Mouse (Mus musculus) bone marrow macrophage, adult 2 months (primary cell): ENCODE measurements around the gene Abtb2.

Experiments
- CTCF ChIP-seq: IDR thresholded peaks from 2 replicates; pipeline ENCODE4 v1.5.1; 2012; ENCODE audit warnings: low read depth, mild to moderate bottlenecking, low read length, moderate library complexity
- POLR2A ChIP-seq: IDR thresholded peaks from 2 replicates; pipeline ENCODE4 v1.6.1; 2012; ENCODE audit warnings: mild to moderate bottlenecking, low read depth, low read length, borderline replicate concordance

DNA sequence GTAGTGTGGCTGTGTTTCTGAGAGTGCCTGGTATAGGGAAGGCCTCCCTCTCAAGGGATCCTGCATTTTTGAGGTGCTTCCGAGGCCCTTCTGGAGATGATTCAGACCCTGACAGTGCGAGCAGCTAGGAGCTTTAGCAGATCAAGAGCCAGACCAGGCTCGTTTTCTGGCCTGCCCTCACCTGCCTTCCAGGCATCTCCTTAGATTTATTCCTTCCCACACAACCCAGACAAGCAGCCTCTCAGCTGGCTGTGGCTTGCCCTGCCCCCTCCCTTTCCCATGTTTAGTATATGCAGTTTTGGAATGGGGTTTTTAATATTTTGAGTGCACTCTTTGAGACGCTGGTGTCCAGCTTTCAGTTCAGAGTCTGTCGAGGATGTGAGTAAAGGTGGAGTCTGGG is 124.7 kb downstream of the Abtb2 start:
- TF ChIP-seq CTCF = no peak
- no peak for TF ChIP-seq POLR2A
